Mouse (Mus musculus) CD4-positive, CD25-positive, alpha-beta regulatory T cell, adult 2 months (primary cell): ENCODE measurements around the gene Crybg3.

Source experiments
- DNase-seq: peaks from one replicate; pipeline ENCODE4 v3.0.0-alpha.2; 2012; ENCODE audit warnings: low read depth, low spot score

The Crybg3 gene

DNA sequence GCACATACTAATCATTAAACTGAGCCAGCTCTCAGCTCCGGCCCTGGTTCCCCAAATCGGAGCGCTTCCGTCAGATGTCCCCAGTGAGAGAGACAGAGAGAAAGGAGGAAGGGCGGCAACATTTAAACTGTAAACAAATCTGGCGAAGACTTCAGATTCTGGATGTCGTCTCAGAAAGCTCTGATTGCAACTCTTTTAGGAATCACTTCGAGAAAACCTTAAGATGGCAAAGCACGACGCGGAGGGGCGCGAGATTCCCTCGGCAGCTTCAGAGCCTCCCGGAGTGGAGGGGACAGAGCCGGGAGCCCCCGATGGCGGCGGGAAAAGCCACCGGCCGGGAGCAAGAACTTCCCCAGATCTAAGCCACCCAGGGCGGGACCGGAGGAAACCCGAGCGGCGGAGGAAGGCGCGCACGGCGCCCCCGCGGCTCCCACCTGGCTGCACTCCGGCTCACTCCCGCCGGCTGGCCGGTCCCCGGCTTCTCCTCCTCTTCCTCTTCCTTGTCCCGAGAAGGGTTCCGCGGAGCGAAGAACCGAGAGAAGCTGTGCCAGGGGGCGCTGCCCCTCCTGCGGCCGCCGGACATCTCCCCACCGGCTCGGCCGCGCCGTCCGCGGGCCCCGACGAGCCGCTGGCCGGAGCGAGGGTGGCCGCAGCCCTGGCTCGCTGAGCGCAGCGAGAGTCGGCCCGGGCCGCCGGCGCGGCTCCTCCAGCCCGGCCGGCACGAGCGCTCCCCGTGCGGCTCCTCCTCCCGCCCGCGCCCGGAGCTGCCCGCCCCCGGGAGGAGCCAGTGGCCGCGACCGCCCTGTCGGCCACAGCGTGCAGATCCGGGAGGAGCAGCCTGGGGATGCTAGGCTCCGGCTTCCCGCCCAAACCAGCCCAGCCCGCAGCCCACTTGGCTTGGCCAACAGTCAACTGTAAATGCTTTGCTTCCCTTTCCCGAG lies at the start of gene Crybg3:
Gene Crybg3 (minus strand): TSS at position 669 of the 941 bp plus-strand sequence.
- peak; percentile 58 for DNase-seq

- no peak for DNase-seq
Observed at GRCm38 (mm10) chr16:59643766-59644165, 43.0 kb upstream of the Crybg3 start.

GRCm38 (mm10) chr16:59639985-59640384 lies 39.2 kb upstream of the Crybg3 start:
- DNase-seq, result no peak

GRCm38 (mm10) chr16:59639102-59639691 lies 38.4 kb upstream of the Crybg3 start, which contains the start of gene Arl6:
TSS of gene Arl6 (minus strand) at chr16:59639391.
- peak; percentile 94 for DNase-seq

GRCm38 (mm10) chr16:59634598-59634997 lies 33.8 kb upstream of the Crybg3 start:
- no peak for DNase-seq

- no peak for DNase-seq
Observed at GRCm38 (mm10) chr16:59621554-59621953, 20.8 kb upstream of the Crybg3 start.

DNA sequence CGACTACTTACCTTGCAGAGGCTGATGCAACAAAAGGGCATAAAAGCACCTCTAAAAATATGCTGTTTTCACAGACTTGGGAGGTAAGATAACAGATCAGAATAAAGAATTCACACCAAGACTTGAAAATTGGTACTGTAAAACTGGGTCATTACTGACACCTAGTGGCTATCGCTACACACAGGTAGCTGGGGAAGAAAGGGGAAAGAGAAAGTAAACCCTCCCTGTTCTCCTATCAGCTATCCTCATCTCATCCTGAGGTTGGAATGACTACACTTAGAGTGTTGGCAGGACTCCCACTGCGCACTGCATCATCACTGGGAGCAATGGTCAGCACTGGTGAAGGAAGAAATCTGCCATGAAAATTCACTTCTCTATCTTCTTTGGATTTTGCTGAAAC lies 16.4 kb upstream of the Crybg3 start:
- peak; percentile 78 for DNase-seq

DNA sequence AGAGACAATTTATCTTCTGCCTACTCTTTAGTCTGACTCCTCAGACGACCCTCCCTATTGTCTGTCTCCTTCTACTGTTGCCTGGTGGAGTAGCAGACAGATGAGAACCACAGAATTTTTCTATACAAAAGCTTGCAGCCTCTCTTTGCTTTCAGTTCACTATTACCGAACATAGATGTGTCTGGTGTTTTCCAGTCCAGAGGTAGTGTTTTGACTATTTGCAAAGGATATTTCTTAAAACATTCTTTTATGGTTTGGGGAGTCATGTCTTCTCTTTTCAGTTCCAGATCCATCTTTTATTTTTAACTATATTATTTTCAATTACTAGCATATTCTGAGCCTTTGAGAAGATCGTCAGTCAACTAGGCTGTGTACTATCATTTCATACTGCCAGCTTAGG lies 14.9 kb upstream of the Crybg3 start:
- DNase-seq, result no peak

DNA sequence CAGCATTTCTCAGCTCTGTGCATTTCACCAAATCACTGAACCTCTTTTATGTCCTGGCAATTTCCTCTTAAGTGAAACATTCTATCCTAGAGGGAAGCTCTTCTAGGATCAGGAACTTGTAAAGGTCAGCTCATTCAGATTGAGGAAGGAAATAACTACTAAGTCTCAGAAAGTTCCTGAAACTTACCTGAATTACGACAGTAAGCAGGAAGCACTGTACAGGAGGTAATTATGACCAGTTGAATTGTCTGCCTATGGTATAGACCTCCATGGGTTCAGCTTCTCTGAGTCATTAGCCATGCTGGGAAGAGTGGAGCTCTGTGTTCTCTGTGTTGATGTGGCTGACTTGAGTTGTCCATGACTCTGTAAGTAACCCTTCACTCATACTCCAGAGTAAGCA lies 10.0 kb upstream of the Crybg3 start:
- DNase-seq, result no peak

DNA sequence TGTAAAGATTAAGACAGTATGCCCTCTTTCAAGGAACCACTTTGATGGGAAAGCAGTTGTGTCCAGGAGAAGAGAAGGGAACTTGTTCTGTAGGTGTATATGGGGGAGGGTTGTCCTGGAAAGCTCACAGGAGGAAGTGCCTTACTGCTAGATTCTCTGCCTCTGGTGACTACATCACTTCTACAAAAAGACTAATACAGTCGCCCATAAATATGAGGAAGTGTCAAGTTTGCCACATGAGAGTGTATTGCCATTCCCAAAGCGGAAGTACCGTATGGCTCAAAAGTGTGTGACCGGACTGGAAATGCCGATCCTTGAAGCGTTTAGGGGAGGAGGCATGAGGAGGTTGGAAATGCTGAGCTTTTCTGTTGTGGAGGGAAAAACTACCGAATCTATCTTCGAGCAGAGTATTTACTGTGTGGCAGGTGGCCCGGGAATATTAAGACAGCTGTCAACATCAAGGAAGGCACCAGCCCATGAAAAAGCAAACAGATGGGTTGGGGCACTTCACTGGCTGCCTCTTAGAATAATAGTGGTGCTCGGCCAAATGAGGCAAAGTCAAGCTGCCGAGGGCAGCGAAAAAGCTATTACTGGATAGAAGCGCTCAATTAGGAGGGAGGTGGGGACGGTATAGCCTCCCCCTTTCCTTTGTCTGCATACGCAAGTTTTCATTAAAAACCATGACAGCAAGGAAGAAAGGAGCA lies 3.5 kb upstream of the Crybg3 start:
- no peak for DNase-seq

DNA sequence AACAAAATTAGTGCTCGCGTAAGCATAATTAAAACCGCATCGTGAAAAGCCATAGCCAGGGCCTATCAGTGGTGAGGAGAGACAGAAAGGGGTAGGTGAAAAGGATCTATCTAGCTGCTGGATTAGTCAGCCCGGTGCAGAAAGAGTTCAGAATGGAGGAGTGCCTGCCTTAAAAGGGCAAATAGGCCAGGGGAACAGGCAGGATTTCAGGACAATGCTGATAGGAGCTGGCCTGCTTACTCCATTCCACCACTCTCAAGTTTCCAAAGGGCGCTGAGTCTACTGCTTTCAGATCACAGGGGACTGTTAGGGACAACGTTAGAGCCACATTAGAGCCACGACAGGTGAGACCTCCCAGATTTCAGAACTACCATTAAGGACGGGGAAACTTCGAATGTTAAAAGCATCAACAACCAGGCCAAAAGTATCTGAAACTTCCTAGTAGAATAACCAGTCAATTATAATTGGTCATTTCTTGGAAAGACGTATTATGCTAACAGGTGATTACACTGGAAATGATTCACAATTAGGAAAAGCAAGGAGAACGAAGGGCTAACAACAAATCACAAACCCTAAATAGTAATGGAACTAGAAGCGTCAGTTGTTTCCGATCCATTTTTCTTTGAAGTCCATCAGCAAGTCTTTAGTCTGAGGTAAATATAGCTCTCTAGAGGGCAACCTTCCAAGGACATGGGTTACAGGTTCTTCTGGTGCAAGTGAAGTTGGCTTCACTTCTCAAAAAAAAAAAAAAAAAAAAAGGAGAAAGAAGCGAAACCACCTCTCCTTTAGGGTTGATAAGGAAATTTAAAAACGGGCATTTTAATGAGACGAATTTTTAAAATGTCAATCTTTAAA lies 1.1 kb downstream of the Crybg3 start:
- peak; percentile 5 for DNase-seq

GRCm38 (mm10) chr16:59598997-59599396 lies 1.8 kb downstream of the Crybg3 start:
- DNase-seq, result no peak

DNA sequence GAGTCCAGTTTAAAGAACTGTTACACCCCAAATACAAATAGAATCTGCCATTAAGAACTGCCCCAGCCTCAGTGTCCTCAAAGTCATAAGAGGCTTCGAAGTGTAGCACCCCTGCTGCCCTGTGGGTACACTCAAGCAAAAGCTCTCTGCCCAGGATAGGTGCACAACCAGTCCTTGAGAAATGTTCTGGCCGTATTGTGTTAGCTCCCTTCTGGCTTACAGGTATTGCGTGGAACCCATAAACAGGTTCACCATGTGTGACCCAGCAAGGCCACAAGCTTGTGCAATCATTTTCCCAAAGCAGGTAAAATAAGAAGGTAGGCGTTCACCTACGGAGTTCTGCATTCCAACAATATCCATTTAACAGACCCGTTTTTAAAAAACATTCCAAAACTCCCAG lies 3.5 kb downstream of the Crybg3 start:
- no peak for DNase-seq

DNA sequence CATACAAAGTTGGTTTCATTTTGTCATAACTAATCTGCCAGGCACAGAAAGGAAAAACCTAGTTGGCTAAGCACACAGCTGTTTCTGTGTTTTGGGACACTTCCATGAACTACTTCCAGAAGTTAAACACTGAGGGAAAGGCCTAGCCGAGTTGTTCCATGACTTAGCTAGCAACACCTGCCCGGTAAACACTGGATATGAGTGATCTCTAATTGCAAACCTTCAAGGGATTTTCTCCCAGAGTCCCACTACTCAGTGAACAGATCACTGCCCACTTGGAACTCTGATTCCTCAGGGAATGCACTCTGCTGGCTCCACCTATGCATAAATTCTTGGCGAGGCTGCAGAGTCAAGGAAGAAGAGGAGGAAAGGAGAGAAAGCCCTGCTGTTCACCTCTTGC lies 6.1 kb downstream of the Crybg3 start:
- DNase-seq, result no peak

- no peak for DNase-seq
Observed at GRCm38 (mm10) chr16:59590790-59591189, 10.0 kb downstream of the Crybg3 start.

DNA sequence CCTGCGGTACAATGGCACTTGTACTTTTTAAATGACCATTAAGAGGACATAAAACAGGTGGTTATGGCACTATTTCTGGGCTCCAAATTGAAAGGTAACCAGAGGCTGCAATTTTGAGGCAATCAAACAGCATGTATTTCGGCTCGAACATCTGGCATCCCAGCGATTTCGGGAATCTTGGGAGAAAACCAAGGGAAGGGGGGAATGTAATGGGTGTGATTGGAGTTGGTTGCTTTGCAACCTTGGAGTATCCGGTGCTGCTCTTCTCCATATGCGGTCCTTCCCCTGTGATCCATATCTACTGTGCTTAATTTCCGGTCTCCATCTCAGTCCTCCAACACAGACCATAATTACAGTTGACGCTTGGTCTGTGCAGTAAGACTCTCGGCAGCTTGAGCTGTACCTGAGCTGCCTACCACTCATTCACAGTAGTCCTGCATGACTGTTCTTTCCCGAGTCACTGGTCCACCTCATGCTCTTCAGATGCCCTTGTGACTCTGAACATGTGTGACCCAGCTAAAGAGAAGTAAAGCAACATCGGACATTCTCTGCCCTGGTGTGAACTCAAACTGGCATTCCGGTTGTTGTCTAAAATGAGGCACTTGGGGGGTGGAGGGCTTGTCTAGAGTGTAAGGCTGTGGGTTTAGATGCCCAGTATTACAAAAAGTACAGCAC lies 12.3 kb downstream of the Crybg3 start:
- DNase-seq, result no peak

GRCm38 (mm10) chr16:59587816-59588215 lies 13.0 kb downstream of the Crybg3 start:
- no peak for DNase-seq

- DNase-seq, result no peak
Observed at GRCm38 (mm10) chr16:59586911-59587310, 13.9 kb downstream of the Crybg3 start.

DNA sequence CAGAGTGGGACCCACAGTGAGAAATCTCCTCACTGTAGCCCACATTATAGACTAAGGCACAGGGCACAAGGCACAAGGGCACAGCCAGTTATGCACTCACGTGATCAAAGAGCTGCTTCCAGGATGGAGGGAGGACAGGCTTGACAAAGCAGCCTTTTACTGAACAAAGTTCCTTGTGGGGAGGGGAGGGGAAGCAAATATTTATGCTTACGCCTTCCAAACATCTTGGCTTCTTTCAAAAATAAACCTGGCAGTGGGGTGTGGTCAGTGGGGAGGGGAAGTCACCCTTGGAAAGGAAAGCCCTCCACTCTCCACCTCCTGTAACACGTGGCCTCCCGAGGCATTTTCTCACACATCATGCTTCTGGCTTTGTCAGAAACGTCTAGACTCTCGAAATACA lies 14.5 kb downstream of the Crybg3 start:
- no peak for DNase-seq

- DNase-seq, result no peak
Observed at GRCm38 (mm10) chr16:59585706-59586244, 15.0 kb downstream of the Crybg3 start.

DNA sequence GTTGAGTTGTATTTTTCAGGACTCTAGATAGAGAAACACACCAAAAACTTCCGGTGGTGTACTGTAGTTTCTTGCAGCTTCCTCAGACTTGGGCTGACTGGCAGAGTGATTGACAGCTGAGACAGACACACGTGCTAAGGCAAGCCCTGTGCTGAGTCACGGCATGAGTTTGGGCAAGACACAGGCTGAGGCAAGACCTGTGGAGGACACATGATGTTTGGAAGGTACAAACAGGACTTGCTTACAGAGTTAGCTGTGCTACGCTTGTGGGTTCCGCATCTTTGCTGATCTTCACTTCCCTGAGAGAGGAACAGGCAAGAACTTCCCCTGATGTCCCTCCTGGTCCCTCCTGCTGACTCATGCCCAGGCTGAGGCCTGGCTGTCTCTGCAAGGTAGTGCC lies 17.3 kb downstream of the Crybg3 start:
- no peak for DNase-seq
